Mouse (Mus musculus): ENCODE measurements around the gene Pofut1.

GRCm38 (mm10) chr2:153237193-153237592 is 4.1 kb upstream of the Pofut1 start:
- no peak for TF ChIP-seq CTCF (IDR thresholded peaks at IDR 0.05; ENCODE audit: control insufficient read depth, insufficient read depth, insufficient read length)
- no peak for TF ChIP-seq MAX (IDR thresholded peaks at IDR 0.05)
- TF ChIP-seq MYOD1 (IDR thresholded peaks at IDR 0.05; ENCODE audit: control insufficient read depth, insufficient read length, low read depth), result no peak
- TF ChIP-seq CEBPB (IDR thresholded peaks at IDR 0.05; ENCODE audit: low read depth), result no peak
- TF ChIP-seq USF1 (IDR thresholded peaks at IDR 0.05; ENCODE audit: low read depth), result no peak
